Mouse (Mus musculus): ENCODE measurements around the gene Eif5. TPM values are rescaled to one million over a fixed set of nuclear protein-coding genes. Genes with fewer than 3 reads are reported as not detected.

The Eif5 gene
- polyA plus RNA-seq, 1 experiment from 2014 or later: 505 TPM

GRCm38 (mm10) chr12:111574074-111574886 is 36.5 kb downstream of the Eif5 start, which contains the start of gene Mark3:
Mark3 (plus strand) TSS chr12:111574523.
- peak within 1 kb of the TSS; percentile 89 for H3K4me3 ChIP-seq

GRCm38 (mm10) chr12:111574887-111575838 is 37.3 kb downstream of the Eif5 start:
- Histone ChIP-seq H3K27ac (peak overlapping the region; percentile 96), H3K4me2 (peak overlapping the region; percentile 86)
- peak; percentile 53 for ATAC-seq (replicated peaks)

More at GRCm38 (mm10) chr12:111574074-111574886, 36.5 kb downstream of the Eif5 start, which contains the start of gene Mark3:
- Histone ChIP-seq H3K9ac (peak within 1 kb of the TSS; percentile 94), H3K36me3 (replicated peaks) (no peaks in the 10 kb centered on the region), H3K4me2 (peak within 1 kb of the TSS; percentile 86), H3K9me3 (no peaks in the 10 kb centered on the region), H3K27ac (peak within 1 kb of the TSS; percentile 96), H3K27me3 (replicated peaks) (no peaks in the 10 kb centered on the region), H3K4me1 (peaks cover 33% of the 10 kb centered on the region)
- under 1% methylated on average over 70 of the region's 75 CpGs for WGBS
- peak; percentile 98 for ATAC-seq (replicated peaks)

GRCm38 (mm10) chr12:111583058-111583457 is 45.2 kb downstream of the Eif5 start:
- Histone ChIP-seq H3K4me3 (no peak overlapping the region), H3K27me3 (replicated peaks) (no peaks in the 10 kb centered on the region), H3K9ac (no peak overlapping the region), H3K36me3 (replicated peaks) (no peaks in the 10 kb centered on the region), H3K27ac (no peak overlapping the region), H3K4me1 (peaks cover 8% of the 10 kb centered on the region; the same call in 1 of the 2 replicates), H3K9me3 (no peaks in the 10 kb centered on the region), H3K4me2 (no peak overlapping the region)
- WGBS: 86% methylated on average over 1 of the region's 1 CpGs
- ATAC-seq (replicated peaks): no peak

More at GRCm38 (mm10) chr12:111574887-111575838, 37.3 kb downstream of the Eif5 start:
- no peaks in the 10 kb centered on the region for H3K9me3 ChIP-seq
- H3K4me1 ChIP-seq: peaks cover 33% of the 10 kb centered on the region
- under 1% methylated on average over 58 of the region's 58 CpGs for WGBS
- H3K4me3 ChIP-seq: peak overlapping the region; percentile 89
- no peaks in the 10 kb centered on the region for H3K27me3 ChIP-seq (replicated peaks)
- peak overlapping the region; percentile 94 for H3K9ac ChIP-seq
- H3K36me3 ChIP-seq (replicated peaks): no peaks in the 10 kb centered on the region

GRCm38 (mm10) chr12:111584401-111584800 is 46.6 kb downstream of the Eif5 start:
- Histone ChIP-seq H3K9me3 (no peaks in the 10 kb centered on the region), H3K27ac (no peak overlapping the region), H3K4me2 (no peak overlapping the region), H3K27me3 (replicated peaks) (no peaks in the 10 kb centered on the region), H3K36me3 (replicated peaks) (no peaks in the 10 kb centered on the region), H3K4me1 (peaks cover 8% of the 10 kb centered on the region; the same call in 1 of the 2 replicates), H3K4me3 (no peak overlapping the region), H3K9ac (no peak overlapping the region)
- 89% methylated on average over 1 of the region's 1 CpGs for WGBS
- no peak for ATAC-seq (replicated peaks)

GRCm38 (mm10) chr12:111587252-111587651 is 49.4 kb downstream of the Eif5 start:
- 88% methylated on average over 12 of the region's 12 CpGs for WGBS
- no peaks in the 10 kb centered on the region for H3K9me3 ChIP-seq
- H3K4me2 ChIP-seq: no peak overlapping the region
- no peaks in the 10 kb centered on the region for H3K27me3 ChIP-seq (replicated peaks)
- H3K27ac ChIP-seq: no peak overlapping the region
- no peaks in the 10 kb centered on the region for H3K36me3 ChIP-seq (replicated peaks)
- no peak overlapping the region for H3K4me3 ChIP-seq
- no peak for ATAC-seq (replicated peaks)
- H3K4me1 ChIP-seq: peaks cover 6% of the 10 kb centered on the region; the same call in 1 of the 2 replicates
- no peak overlapping the region for H3K9ac ChIP-seq

- Histone ChIP-seq H3K27ac (no peak overlapping the region), H3K9ac (no peak overlapping the region), H3K27me3 (replicated peaks) (no peaks in the 10 kb centered on the region), H3K9me3 (no peaks in the 10 kb centered on the region), H3K4me3 (no peak overlapping the region), H3K4me2 (no peak overlapping the region), H3K36me3 (replicated peaks) (peaks cover 11% of the 10 kb centered on the region; the same call in 1 of the 2 replicates), H3K4me1 (no peaks in the 10 kb centered on the region)
- no peak for ATAC-seq (replicated peaks)
- 87% methylated on average over 14 of the region's 14 CpGs for WGBS
These were observed 54.7 kb downstream of the Eif5 start for GRCm38 (mm10) chr12:111592407-111593021.

- H3K36me3 ChIP-seq (replicated peaks): peaks cover 13% of the 10 kb centered on the region; the same call in 1 of the 2 replicates
- no peak overlapping the region for H3K27ac ChIP-seq
- no peak overlapping the region for H3K4me2 ChIP-seq
- whole genome bisulfite sequencing: 84% methylated on average over 2 of the region's 2 CpGs
- H3K9ac ChIP-seq: no peak overlapping the region
- no peak for ATAC-seq (replicated peaks)
- H3K4me3 ChIP-seq: no peak overlapping the region
- H3K9me3 ChIP-seq: no peaks in the 10 kb centered on the region
- no peaks in the 10 kb centered on the region for H3K27me3 ChIP-seq (replicated peaks)
- no peaks in the 10 kb centered on the region for H3K4me1 ChIP-seq
These were observed 56.0 kb downstream of the Eif5 start for GRCm38 (mm10) chr12:111593775-111594174.

Other genes with a start within 250 kb of the Eif5 start
- 44.7 and 44.9 TPM in 2 replicates for gene Cdc42bpb, start 160.3 kb upstream of the Eif5 start, polyA plus RNA-seq (2015; fragmentation: Nextera tagmentation; extraction: Ambion mirVana)
- 3.2 and 3.5 TPM in 2 replicates for gene Lbhd2, start 131.2 kb upstream of the Eif5 start, polyA plus RNA-seq (2015; fragmentation: Nextera tagmentation; extraction: Ambion mirVana)
- 1.9 and 2.8 TPM in 2 replicates for gene Exoc3l4, start 121.0 kb upstream of the Eif5 start, polyA plus RNA-seq (2015; fragmentation: Nextera tagmentation; extraction: Ambion mirVana)
- 0.38 and 1.3 TPM in 2 replicates for gene Tnfaip2, start 95.5 kb upstream of the Eif5 start, polyA plus RNA-seq (2015; fragmentation: Nextera tagmentation; extraction: Ambion mirVana)
- gene Gm266, start 52.2 kb upstream of the Eif5 start, polyA plus RNA-seq (2015; fragmentation: Nextera tagmentation; extraction: Ambion mirVana): 1.6 and 1.8 TPM in 2 replicates
- gene Mark3, start 36.5 kb downstream of the Eif5 start, polyA plus RNA-seq (2015; fragmentation: Nextera tagmentation; extraction: Ambion mirVana): 53.1 and 55.4 TPM in 2 replicates
- 1,376 and 1,480 TPM in 2 replicates for gene Ckb, start 134.3 kb downstream of the Eif5 start, polyA plus RNA-seq (2015; fragmentation: Nextera tagmentation; extraction: Ambion mirVana)
- 10.4 and 11.9 TPM in 2 replicates for gene Trmt61a, start 140.1 kb downstream of the Eif5 start, polyA plus RNA-seq (2015; fragmentation: Nextera tagmentation; extraction: Ambion mirVana)
- 71.7 and 73.1 TPM in 2 replicates for gene Bag5, start 175.2 kb downstream of the Eif5 start, polyA plus RNA-seq (2015; fragmentation: Nextera tagmentation; extraction: Ambion mirVana)
- gene Apopt1, start 175.2 kb downstream of the Eif5 start, polyA plus RNA-seq (2015; fragmentation: Nextera tagmentation; extraction: Ambion mirVana): 51.9 and 55.3 TPM in 2 replicates
- gene Klc1, start 220.8 kb downstream of the Eif5 start, polyA plus RNA-seq (2015; fragmentation: Nextera tagmentation; extraction: Ambion mirVana): 661 and 666 TPM in 2 replicates

Data from midbrain, embryonic 15.5 days (tissue).